Mouse (Mus musculus) gastrocnemius, adult 2 months (tissue): ENCODE measurements at regions not wholly inside any gene's neighbourhood (a gene's known extent, or its start where the extent isn't known, plus 50 kb on each side); places are given as distances from the start of the nearest gene placed in this dataset.

Experiments used
- DNase-seq: peaks from one replicate; pipeline ENCODE4 v3.0.0; 2022
- H3K27ac ChIP-seq: fragments of 200-600 bp; 2 replicates; pipeline ENCODE4 v1.8.1; 2022; ENCODE audit warnings: mild to moderate bottlenecking
- H3K4me3 ChIP-seq: fragments of 200-600 bp; 2 replicates; pipeline ENCODE4 v1.8.1; 2022; ENCODE audit warnings: mild to moderate bottlenecking, moderate library complexity
- CTCF ChIP-seq: fragments of 200-600 bp; IDR thresholded peaks from 2 replicates; pipeline ENCODE4 v1.8.1; 2022; ENCODE audit warnings: antibody characterized with exemption, mild to moderate bottlenecking, moderate library complexity
- intact Hi-C: fragments of 180-260 bp; cut with DNase I; formaldehyde crosslinking; loops from one replicate; pipeline ENCODE4 v1.15.1; 2025

- no peak for TF ChIP-seq CTCF
- no peak overlapping the region for H3K4me3 ChIP-seq
- DNase-seq: no peak
- intact Hi-C loops: no loop called here
- no peak overlapping the region for H3K27ac ChIP-seq
Measured at GRCm38 (mm10) chr1:76512156-76512555, 966.1 kb downstream of the Slc4a3 start.

GRCm38 (mm10) chr1:76513490-76513889 is 967.4 kb downstream of the Slc4a3 start:
- DNase-seq: no peak
- intact Hi-C loops: no loop called here
- no peak overlapping the region for H3K27ac ChIP-seq
- H3K4me3 ChIP-seq: no peak overlapping the region
- no peak for TF ChIP-seq CTCF

- Histone ChIP-seq H3K27ac (no peak overlapping the region), H3K4me3 (no peak overlapping the region)
- DNase-seq: no peak
- TF ChIP-seq CTCF: no peak
- intact Hi-C loops: no loop called here
Measured at GRCm38 (mm10) chr1:76529531-76529930, 983.5 kb downstream of the Slc4a3 start.

- H3K4me3 ChIP-seq: no peak overlapping the region
- no peak for DNase-seq
- no peak overlapping the region for H3K27ac ChIP-seq
- TF ChIP-seq CTCF: no peak
- intact Hi-C loops: no loop called here
Measured at GRCm38 (mm10) chr1:76530342-76530741, 984.3 kb downstream of the Slc4a3 start.

GRCm38 (mm10) chr1:76535522-76535956 is 979.3 kb downstream of the Epha4 start:
- H3K4me3 ChIP-seq: no peak overlapping the region
- intact Hi-C loops: no loop called here
- TF ChIP-seq CTCF: no peak
- no peak for DNase-seq
- H3K27ac ChIP-seq: no peak overlapping the region

- no peak overlapping the region for H3K27ac ChIP-seq
- TF ChIP-seq CTCF: no peak
- intact Hi-C loops: no loop called here
- H3K4me3 ChIP-seq: no peak overlapping the region
- no peak for DNase-seq
Measured at GRCm38 (mm10) chr1:76540529-76540928, 974.4 kb downstream of the Epha4 start.

- peak; percentile 22 for DNase-seq
- Histone ChIP-seq H3K4me3 (no peak overlapping the region), H3K27ac (no peak overlapping the region)
- no peak for TF ChIP-seq CTCF
- intact Hi-C loops: no loop called here
Measured at GRCm38 (mm10) chr1:76550876-76551275, 964.0 kb downstream of the Epha4 start.

- Histone ChIP-seq H3K4me3 (no peak overlapping the region), H3K27ac (no peak overlapping the region)
- no peak for TF ChIP-seq CTCF
- intact Hi-C loops: no loop called here
- DNase-seq: no peak
Measured at GRCm38 (mm10) chr1:76559441-76559840, 955.4 kb downstream of the Epha4 start.

- intact Hi-C loops: no loop called here
Measured at GRCm38 (mm10) chr1:76575487-76575886, 939.4 kb downstream of the Epha4 start.

GRCm38 (mm10) chr1:76585921-76586320 is 929.0 kb downstream of the Epha4 start:
- intact Hi-C loops: no loop called here
- no peak for TF ChIP-seq CTCF
- H3K4me3 ChIP-seq: no peak overlapping the region
- no peak for DNase-seq
- H3K27ac ChIP-seq: no peak overlapping the region

More at GRCm38 (mm10) chr1:76575487-76575886, 939.4 kb downstream of the Epha4 start:
- no peak overlapping the region for H3K27ac ChIP-seq
- H3K4me3 ChIP-seq: no peak overlapping the region
- TF ChIP-seq CTCF: no peak
- DNase-seq: no peak

GRCm38 (mm10) chr1:76625831-76626230 is 889.1 kb downstream of the Epha4 start:
- no peak overlapping the region for H3K27ac ChIP-seq
- H3K4me3 ChIP-seq: no peak overlapping the region
- TF ChIP-seq CTCF: no peak
- intact Hi-C loops: no loop called here
- DNase-seq: no peak

GRCm38 (mm10) chr1:76629861-76630260 is 885.0 kb downstream of the Epha4 start:
- Histone ChIP-seq H3K27ac (no peak overlapping the region), H3K4me3 (no peak overlapping the region)
- TF ChIP-seq CTCF: no peak
- intact Hi-C loops: no loop called here
- no peak for DNase-seq

- no peak for DNase-seq
- intact Hi-C loops: no loop called here
- Histone ChIP-seq H3K4me3 (no peak overlapping the region), H3K27ac (no peak overlapping the region)
- no peak for TF ChIP-seq CTCF
Measured at GRCm38 (mm10) chr1:76634071-76634470, 880.8 kb downstream of the Epha4 start.

GRCm38 (mm10) chr1:76637268-76638009 is 877.4 kb downstream of the Epha4 start:
- no peak for TF ChIP-seq CTCF
- Histone ChIP-seq H3K27ac (no peak overlapping the region), H3K4me3 (no peak overlapping the region)
- DNase-seq: no peak
- intact Hi-C loops: no loop called here
